ENCODE assay signal across 22 mouse cellular contexts in the genomic region with DNA sequence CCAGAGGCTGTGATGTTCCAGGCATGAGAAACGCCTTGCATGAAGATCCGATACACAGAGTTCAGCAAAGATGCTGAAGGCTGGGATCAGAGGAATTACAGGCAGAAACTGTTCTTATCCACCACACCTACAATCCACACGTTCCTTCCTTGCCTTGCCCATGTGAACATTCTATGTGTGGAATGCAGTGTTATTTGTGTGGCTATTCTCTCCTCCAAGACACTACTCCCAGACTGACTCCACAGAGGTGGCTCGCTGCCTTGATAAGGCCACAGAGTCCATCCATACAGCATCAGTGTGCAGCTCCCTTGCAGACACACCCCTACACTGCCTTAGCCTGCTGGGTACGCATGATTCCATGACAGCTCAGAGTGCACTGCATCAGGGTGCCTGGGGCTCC.
"Had no signal": no experiment of that assay in that cellular context is flagged by ENCODE, and none has a peak within 500 bp of the region (broad histone marks: within the 10 kb centered on the region; RNA-seq: fewer than 3 reads in every experiment).

No protein-coding gene starts in this region.

- DNase-seq: forebrain, postnatal 0 days; gastrocnemius, postnatal 14 days; gastrocnemius, postnatal 36 days; heart, adult 18-20 months; heart, postnatal 10 days; kidney, adult 18-20 months; kidney, adult 8-10 months; kidney, postnatal 10 days; kidney, postnatal 25 days; kidney, postnatal 4 days; liver had no signal

- H3K36me3 ChIP-seq: heart, embryonic 10.5 days; hindbrain, embryonic 13.5 days; intestine, embryonic 15.5 days; limb, embryonic 10.5 days; limb, embryonic 12.5 days had no signal

- H3K9ac ChIP-seq: forebrain, postnatal 0 days; hindbrain, embryonic 13.5 days; intestine, embryonic 15.5 days; limb, embryonic 12.5 days had no signal

- ATAC-seq: forebrain, postnatal 0 days; hindbrain, embryonic 16.5 days; inflammation-experienced regulatory T-cells, adult 6 months; intestine, embryonic 15.5 days; intestine, postnatal 0 days had no signal

- H3K4me3 ChIP-seq: heart, embryonic 10.5 days; hindbrain, embryonic 13.5 days; intestine, embryonic 15.5 days; layer of hippocampus, adult 2 months; left cerebral cortex, adult 2 months; limb, embryonic 10.5 days; limb, embryonic 12.5 days had no signal

- H3K9me3 ChIP-seq: heart, embryonic 10.5 days; hindbrain, embryonic 13.5 days; intestine, embryonic 15.5 days; limb, embryonic 10.5 days; limb, embryonic 12.5 days had no signal

- H3K27me3 ChIP-seq: intestine, embryonic 15.5 days; limb, embryonic 12.5 days had no signal

- H3K27ac ChIP-seq: heart, embryonic 10.5 days; hindbrain, embryonic 13.5 days; intestine, embryonic 15.5 days; layer of hippocampus, adult 2 months; left cerebral cortex, adult 2 months; limb, embryonic 10.5 days; limb, embryonic 12.5 days had no signal

- H3K4me2 ChIP-seq: hindbrain, embryonic 13.5 days; intestine, embryonic 15.5 days; limb, embryonic 12.5 days; liver, embryonic 11.5 days had no signal
